Mouse (Mus musculus) cerebellum, adult 2 months (tissue): ENCODE measurements around the gene Mapk7. TPM values are rescaled to one million over a fixed set of nuclear protein-coding genes. Genes with fewer than 3 reads are reported as not detected.

ENCODE experiments used
- DNase-seq, 2 experiments: peaks; one replicate each; pipeline ENCODE4 v3.0.0; 2021
- H3K27ac ChIP-seq: fragments of 200-500 bp; 2 replicates; pipeline ENCODE4 v1.5.1; 2012; ENCODE audit warnings: low read length, control low read depth, inconsistent platforms; ENCODE audit not compliant: insufficient read depth
- H3K27me3 ChIP-seq: fragments of 200-500 bp; 2 replicates; pipeline ENCODE4 v1.6.1; 2012; ENCODE audit warnings: inconsistent platforms, mild to moderate bottlenecking, low read length, moderate library complexity; ENCODE audit not compliant: control insufficient read depth, insufficient read depth
- H3K4me1 ChIP-seq: fragments of 200-500 bp; 2 replicates; pipeline ENCODE4 v1.6.1; 2011; ENCODE audit warnings: low read length; ENCODE audit not compliant: control insufficient read depth, insufficient read depth
- H3K4me3 ChIP-seq: fragments of 200-500 bp; replicated peaks from 2 replicates; pipeline ENCODE3; 2011; ENCODE audit warnings: mild to moderate bottlenecking, low read depth, low read length, control low read depth; ENCODE audit not compliant: insufficient read depth
- CTCF ChIP-seq: fragments of 200-500 bp; IDR thresholded peaks from 2 replicates; pipeline ENCODE4 v1.5.1; 2011; ENCODE audit warnings: low read depth, mild to moderate bottlenecking, control low read depth, low read length, moderate library complexity, borderline replicate concordance; ENCODE audit not compliant: insufficient read depth
- POLR2A ChIP-seq: fragments of 200-500 bp; IDR thresholded peaks from 2 replicates; pipeline ENCODE4 v1.6.1; 2011; ENCODE audit warnings: low read length, control low read depth, borderline replicate concordance; ENCODE audit not compliant: insufficient read depth
- WGBS: fragments of 180-500 bp; shearing (Covaris S2); methylation state at CpG from one replicate; pipeline ENCODE4 v1.1.7; 2018; 5-methylcytosine and 5-hydroxymethylcytosine counted together
- polyA plus RNA-seq: library from polyadenylated mRNA; depleted of rRNA; stranded (reverse); fragments of >200 nt; gene quantifications from 2 replicates; pipeline ENCODE4 v1.2.3, GENCODE M21; 2012; rRNA removed

Gene Mapk7
- 47.8 and 55.8 TPM in 2 replicates for polyA plus RNA-seq

GRCm38 (mm10) chr11:61494129-61494997, at the start of gene Mapk7:
Gene Mapk7 (minus strand): TSS chr11:61494406.
- H3K27ac ChIP-seq, result peak within 1 kb of the TSS; percentile 63
- WGBS, result 1% methylated on average over 62 of the region's 62 CpGs
- no peak for TF ChIP-seq CTCF
- peak; percentile 60; the same call in 1 of the 2 replicates for TF ChIP-seq POLR2A
- H3K4me1 ChIP-seq, result peaks cover 25% of the 10 kb centered on the region
- DNase-seq, result peak; percentile 96 to 97
- no peaks in the 10 kb centered on the region for H3K27me3 ChIP-seq
- H3K4me3 ChIP-seq, result peak within 1 kb of the TSS; percentile 94

DNA sequence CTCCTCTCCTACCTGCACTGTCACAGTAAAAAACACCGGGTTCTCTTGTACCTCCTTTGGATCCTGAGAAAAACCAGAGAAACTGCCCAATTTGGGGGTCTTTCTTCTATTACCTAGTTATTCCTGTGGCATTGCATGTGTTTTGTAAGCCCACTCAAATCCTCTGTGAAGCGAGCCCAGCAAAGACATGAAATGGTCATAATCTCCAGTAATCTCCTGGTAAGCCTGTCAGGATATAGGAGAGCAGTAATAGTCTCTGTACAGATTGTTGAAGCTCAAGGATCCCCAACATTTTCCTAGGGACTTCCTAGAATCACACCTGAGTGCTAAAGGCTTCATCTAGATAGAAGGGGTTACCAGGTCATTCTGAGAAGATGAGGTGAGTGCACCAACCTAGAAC, 46.9 kb upstream of the Mapk7 start:
- no peak for TF ChIP-seq POLR2A
- TF ChIP-seq CTCF, result no peak
- H3K4me3 ChIP-seq, result no peak overlapping the region
- H3K4me1 ChIP-seq, result peaks cover 22% of the 10 kb centered on the region
- H3K27me3 ChIP-seq, result no peaks in the 10 kb centered on the region
- no peak overlapping the region for H3K27ac ChIP-seq
- no peak for DNase-seq
- WGBS, result 93% methylated on average over 2 of the region's 2 CpGs

GRCm38 (mm10) chr11:61540642-61541041, 46.4 kb upstream of the Mapk7 start:
- H3K27ac ChIP-seq, result no peak overlapping the region
- no peak overlapping the region for H3K4me3 ChIP-seq
- TF ChIP-seq CTCF, result no peak
- no peak for TF ChIP-seq POLR2A
- no peak for DNase-seq
- H3K4me1 ChIP-seq, result peaks cover 24% of the 10 kb centered on the region
- 88% methylated on average over 7 of the region's 7 CpGs for WGBS
- H3K27me3 ChIP-seq, result no peaks in the 10 kb centered on the region

DNA sequence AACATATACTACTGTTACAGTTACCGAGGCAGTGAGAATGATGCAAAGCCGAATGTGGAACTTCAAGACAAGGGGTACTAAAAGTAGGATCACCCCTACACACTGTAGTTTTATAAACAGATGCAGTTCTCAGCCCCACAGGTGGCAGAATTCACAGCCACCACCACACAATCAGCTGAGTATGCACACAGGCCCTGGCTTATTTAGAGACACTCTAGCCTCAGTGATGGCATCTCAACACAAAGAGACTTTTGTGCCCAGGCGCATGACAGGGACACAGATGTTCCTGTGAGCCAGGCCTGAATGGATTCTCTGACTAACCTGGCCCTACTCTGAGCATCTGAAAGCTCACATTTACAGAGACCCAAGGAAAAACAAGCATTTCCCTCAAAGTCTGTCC, 43.2 kb upstream of the Mapk7 start:
- Histone ChIP-seq H3K4me1 (peaks cover 30% of the 10 kb centered on the region), H3K27ac (peak overlapping the region; percentile 73; the same call in 1 of the 2 replicates), H3K27me3 (no peaks in the 10 kb centered on the region), H3K4me3 (no peak overlapping the region)
- WGBS, result 80% methylated on average over 3 of the region's 3 CpGs
- TF ChIP-seq POLR2A (no peak), CTCF (no peak)
- DNase-seq, result no peak

- TF ChIP-seq CTCF, result no peak
- no peak for DNase-seq
- Histone ChIP-seq H3K27me3 (no peaks in the 10 kb centered on the region), H3K27ac (peak overlapping the region; percentile 73; the same call in 1 of the 2 replicates), H3K4me3 (no peak overlapping the region), H3K4me1 (peaks cover 32% of the 10 kb centered on the region)
- 65% methylated on average over 3 of the region's 3 CpGs for WGBS
Measured at GRCm38 (mm10) chr11:61536952-61537351, 42.7 kb upstream of the Mapk7 start.

GRCm38 (mm10) chr11:61535530-61535929, 41.3 kb upstream of the Mapk7 start:
- DNase-seq, result no peak
- WGBS, result 6% methylated on average over 1 of the region's 1 CpGs
- peaks cover 31% of the 10 kb centered on the region for H3K4me1 ChIP-seq
- TF ChIP-seq POLR2A, result no peak
- no peak for TF ChIP-seq CTCF
- H3K27me3 ChIP-seq, result no peaks in the 10 kb centered on the region
- no peak overlapping the region for H3K4me3 ChIP-seq
- peak overlapping the region; percentile 40; the same call in 1 of the 2 replicates for H3K27ac ChIP-seq

DNA sequence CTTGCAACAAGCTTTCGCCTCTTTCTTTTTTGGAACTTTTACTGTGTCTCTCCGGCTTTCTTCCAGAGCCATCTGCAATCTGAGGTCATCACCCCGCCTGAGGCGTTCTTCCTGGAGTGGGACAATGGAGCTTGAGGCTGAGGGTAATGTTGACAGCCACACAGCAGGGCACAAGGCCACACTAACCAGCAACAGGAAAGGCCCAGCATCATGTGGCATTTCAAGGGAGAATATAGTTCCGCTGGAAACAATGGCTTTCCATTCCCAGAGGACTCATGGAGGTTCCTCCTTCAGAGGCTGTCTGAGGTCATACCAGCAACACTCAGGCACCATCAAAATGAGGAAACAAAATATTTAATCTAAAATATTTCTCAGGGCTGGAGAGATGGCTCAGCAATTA, 39.4 kb upstream of the Mapk7 start:
- Histone ChIP-seq H3K4me1 (peaks cover 48% of the 10 kb centered on the region), H3K27ac (no peak overlapping the region), H3K27me3 (no peaks in the 10 kb centered on the region), H3K4me3 (no peak overlapping the region)
- WGBS, result 73% methylated on average over 5 of the region's 5 CpGs
- no peak for DNase-seq
- no peak for TF ChIP-seq CTCF
- TF ChIP-seq POLR2A, result no peak

GRCm38 (mm10) chr11:61532820-61533219, 38.6 kb upstream of the Mapk7 start:
- peaks cover 52% of the 10 kb centered on the region for H3K4me1 ChIP-seq
- 88% methylated on average over 2 of the region's 2 CpGs for WGBS
- H3K27me3 ChIP-seq, result no peaks in the 10 kb centered on the region
- DNase-seq, result peak in 1 of 2 experiments; percentile 64
- H3K27ac ChIP-seq, result peak overlapping the region; percentile 68
- H3K4me3 ChIP-seq, result no peak overlapping the region
- TF ChIP-seq POLR2A (no peak), CTCF (no peak)
